Mouse (Mus musculus) limb, embryonic 15.5 days (tissue): Measurements from ENCODE around the gene Camk1d. TPM values are rescaled to one million over a fixed set of nuclear protein-coding genes. Genes with fewer than 3 reads are reported as not detected.
A peak's percentile ranks its signal among the peaks of the same experiment; 100 is the strongest.

Source experiments
- ATAC-seq: fragments of 200-750 bp; cut with Nextera tagmentation; 2 replicates; pipeline ENCODE4 v1.8.0; 2017; ENCODE audit warnings: low read depth, moderate TSS enrichment; ENCODE audit not compliant: insufficient number of reproducible peaks, low FRiP score, low TSS enrichment
- H3K27ac ChIP-seq: fragments of 300-500 bp; sonication (generic); 2 replicates; pipeline ENCODE4 v1.5.1; 2015; ENCODE audit warnings: moderate library complexity, mild to moderate bottlenecking, inconsistent platforms
- H3K27me3 ChIP-seq: fragments of 300-500 bp; sonication (generic); 2 replicates; pipeline ENCODE4 v1.6.1; 2015; ENCODE audit warnings: inconsistent platforms
- H3K36me3 ChIP-seq: fragments of 300-500 bp; sonication (generic); 2 replicates; pipeline ENCODE4 v1.6.1; 2015; ENCODE audit warnings: inconsistent platforms
- H3K4me1 ChIP-seq: fragments of 300-500 bp; sonication (generic); 2 replicates; pipeline ENCODE4 v1.6.1; 2015; ENCODE audit warnings: inconsistent platforms
- H3K4me2 ChIP-seq: fragments of 300-500 bp; sonication (generic); 2 replicates; pipeline ENCODE4 v1.6.1; 2015; ENCODE audit warnings: mild to moderate bottlenecking, inconsistent platforms
- H3K4me3 ChIP-seq: fragments of 300-500 bp; sonication (generic); 2 replicates; pipeline ENCODE4 v1.5.1; 2015; ENCODE audit warnings: mild to moderate bottlenecking, inconsistent platforms
- H3K9ac ChIP-seq: fragments of 300-500 bp; sonication (generic); 2 replicates; pipeline ENCODE4 v1.6.1; 2015; ENCODE audit warnings: inconsistent platforms
- H3K9me3 ChIP-seq: fragments of 300-500 bp; sonication (generic); 2 replicates; pipeline ENCODE4 v1.6.1; 2016; ENCODE audit warnings: inconsistent platforms
- WGBS: fragments of 180-500 bp; shearing (Covaris S2); methylation state at CpG from one replicate; pipeline ENCODE4 v1.1.7; 2015; 5-methylcytosine and 5-hydroxymethylcytosine counted together
- polyA plus RNA-seq: library from polyadenylated mRNA; unstranded; fragments of >200 nt; fragmentation: Nextera tagmentation; extraction: Ambion mirVana; gene quantifications from 2 replicates; pipeline ENCODE4 v1.2.1, GENCODE M21; 2015

Camk1d gene
- polyA plus RNA-seq, 1 experiment from 2014 or later, result 8.4 TPM

- H3K4me1 ChIP-seq, result peaks cover 18% of the 10 kb centered on the region
- H3K9ac ChIP-seq, result no peak overlapping the region
- no peaks in the 10 kb centered on the region for H3K9me3 ChIP-seq
- no peak for ATAC-seq
- peak overlapping the region; percentile 44 for H3K27ac ChIP-seq
- no peaks in the 10 kb centered on the region for H3K27me3 ChIP-seq
- no peak overlapping the region for H3K4me2 ChIP-seq
- H3K4me3 ChIP-seq, result no peak overlapping the region
- 41% methylated on average over 8 of the region's 8 CpGs for WGBS
- H3K36me3 ChIP-seq, result no peaks in the 10 kb centered on the region
Measured at GRCm38 (mm10) chr2:5676786-5677185, 37.5 kb downstream of the Camk1d start.

GRCm38 (mm10) chr2:5676143-5676483, 38.2 kb downstream of the Camk1d start:
- Histone ChIP-seq H3K4me3 (no peak overlapping the region), H3K36me3 (no peaks in the 10 kb centered on the region), H3K9ac (no peak overlapping the region), H3K27ac (0 out of 2 replicates have a peak overlapping the region, but pooled peaks have one; percentile 44), H3K4me1 (peaks cover 18% of the 10 kb centered on the region), H3K9me3 (no peaks in the 10 kb centered on the region), H3K4me2 (no peak overlapping the region), H3K27me3 (no peaks in the 10 kb centered on the region)
- ATAC-seq, result no peak
- 24% methylated on average over 9 of the region's 9 CpGs for WGBS

GRCm38 (mm10) chr2:5675431-5676142, 38.7 kb downstream of the Camk1d start:
- Histone ChIP-seq H3K27ac (no peak overlapping the region), H3K9ac (no peak overlapping the region)

GRCm38 (mm10) chr2:5674512-5674911, 39.8 kb downstream of the Camk1d start:
- no peak overlapping the region for H3K9ac ChIP-seq
- no peaks in the 10 kb centered on the region for H3K9me3 ChIP-seq
- H3K36me3 ChIP-seq, result no peaks in the 10 kb centered on the region
- H3K27ac ChIP-seq, result no peak overlapping the region
- peaks cover 18% of the 10 kb centered on the region for H3K4me1 ChIP-seq
- no peak for ATAC-seq
- WGBS, result 89% methylated on average over 9 of the region's 9 CpGs
- no peak overlapping the region for H3K4me3 ChIP-seq
- no peaks in the 10 kb centered on the region for H3K27me3 ChIP-seq
- H3K4me2 ChIP-seq, result no peak overlapping the region

More at GRCm38 (mm10) chr2:5675431-5676142, 38.7 kb downstream of the Camk1d start:
- H3K36me3 ChIP-seq, result no peaks in the 10 kb centered on the region
- WGBS, result 67% methylated on average over 12 of the region's 12 CpGs
- no peak for ATAC-seq
- H3K27me3 ChIP-seq, result no peaks in the 10 kb centered on the region
- H3K9me3 ChIP-seq, result no peaks in the 10 kb centered on the region
- no peak overlapping the region for H3K4me2 ChIP-seq
- peaks cover 18% of the 10 kb centered on the region for H3K4me1 ChIP-seq
- H3K4me3 ChIP-seq, result no peak overlapping the region

- H3K36me3 ChIP-seq, result no peaks in the 10 kb centered on the region
- no peak overlapping the region for H3K9ac ChIP-seq
- no peak overlapping the region for H3K4me2 ChIP-seq
- no peaks in the 10 kb centered on the region for H3K9me3 ChIP-seq
- no peak overlapping the region for H3K27ac ChIP-seq
- ATAC-seq, result no peak
- H3K27me3 ChIP-seq, result no peaks in the 10 kb centered on the region
- peaks cover 18% of the 10 kb centered on the region for H3K4me1 ChIP-seq
- 82% methylated on average over 6 of the region's 6 CpGs for WGBS
- no peak overlapping the region for H3K4me3 ChIP-seq
Measured at GRCm38 (mm10) chr2:5673816-5674215, 40.5 kb downstream of the Camk1d start.

- Histone ChIP-seq H3K4me3 (no peak overlapping the region), H3K27ac (no peak overlapping the region; the same call in 1 of the 2 replicates), H3K36me3 (no peaks in the 10 kb centered on the region), H3K4me2 (no peak overlapping the region), H3K4me1 (peaks cover 18% of the 10 kb centered on the region), H3K27me3 (no peaks in the 10 kb centered on the region), H3K9ac (no peak overlapping the region), H3K9me3 (no peaks in the 10 kb centered on the region)
- ATAC-seq, result no peak
- WGBS, result 54% methylated on average over 7 of the region's 7 CpGs
Measured at GRCm38 (mm10) chr2:5672906-5673589, 41.3 kb downstream of the Camk1d start.

- H3K4me2 ChIP-seq, result no peak overlapping the region
- peaks cover 4% of the 10 kb centered on the region; the same call in 1 of the 2 replicates for H3K4me1 ChIP-seq
- H3K36me3 ChIP-seq, result no peaks in the 10 kb centered on the region
- no peak overlapping the region for H3K9ac ChIP-seq
- no peaks in the 10 kb centered on the region for H3K9me3 ChIP-seq
- no peaks in the 10 kb centered on the region for H3K27me3 ChIP-seq
- no peak overlapping the region for H3K4me3 ChIP-seq
- H3K27ac ChIP-seq, result no peak overlapping the region
- 88% methylated on average over 10 of the region's 10 CpGs for WGBS
- ATAC-seq, result no peak
Measured at GRCm38 (mm10) chr2:5670146-5670545, 44.2 kb downstream of the Camk1d start.

- WGBS, result 82% methylated on average over 15 of the region's 15 CpGs
- ATAC-seq, result no peak
- Histone ChIP-seq H3K27ac (no peak overlapping the region), H3K4me1 (peaks cover 4% of the 10 kb centered on the region; the same call in 1 of the 2 replicates), H3K27me3 (no peaks in the 10 kb centered on the region), H3K9ac (no peak overlapping the region), H3K4me2 (no peak overlapping the region), H3K9me3 (no peaks in the 10 kb centered on the region), H3K36me3 (no peaks in the 10 kb centered on the region), H3K4me3 (no peak overlapping the region)
Measured at GRCm38 (mm10) chr2:5669498-5670040, 44.7 kb downstream of the Camk1d start.

GRCm38 (mm10) chr2:5668940-5669339, 45.4 kb downstream of the Camk1d start:
- H3K27me3 ChIP-seq, result no peaks in the 10 kb centered on the region
- H3K9ac ChIP-seq, result no peak overlapping the region
- no peak overlapping the region for H3K4me2 ChIP-seq
- whole genome bisulfite sequencing, result 88% methylated on average over 4 of the region's 4 CpGs
- H3K36me3 ChIP-seq, result no peaks in the 10 kb centered on the region
- no peak overlapping the region for H3K4me3 ChIP-seq
- H3K27ac ChIP-seq, result no peak overlapping the region
- peaks cover 4% of the 10 kb centered on the region; the same call in 1 of the 2 replicates for H3K4me1 ChIP-seq
- no peak for ATAC-seq
- no peaks in the 10 kb centered on the region for H3K9me3 ChIP-seq

- H3K27ac ChIP-seq, result no peak overlapping the region
Measured at GRCm38 (mm10) chr2:5663499-5663898, 50.8 kb downstream of the Camk1d start.

GRCm38 (mm10) chr2:5661946-5662345, 52.4 kb downstream of the Camk1d start:
- Histone ChIP-seq H3K9me3 (no peaks in the 10 kb centered on the region), H3K36me3 (no peaks in the 10 kb centered on the region), H3K4me2 (no peak overlapping the region), H3K9ac (no peak overlapping the region), H3K27me3 (no peaks in the 10 kb centered on the region), H3K4me1 (no peaks in the 10 kb centered on the region), H3K4me3 (no peak overlapping the region), H3K27ac (no peak overlapping the region)
- 66% methylated on average over 5 of the region's 5 CpGs for WGBS
- ATAC-seq, result no peak

More at GRCm38 (mm10) chr2:5663499-5663898, 50.8 kb downstream of the Camk1d start:
- H3K9ac ChIP-seq, result no peak overlapping the region
- H3K36me3 ChIP-seq, result no peaks in the 10 kb centered on the region
- no peak overlapping the region for H3K4me3 ChIP-seq
- H3K9me3 ChIP-seq, result no peaks in the 10 kb centered on the region
- H3K4me2 ChIP-seq, result no peak overlapping the region
- no peaks in the 10 kb centered on the region for H3K27me3 ChIP-seq
- H3K4me1 ChIP-seq, result no peaks in the 10 kb centered on the region
- WGBS, result 88% methylated on average over 9 of the region's 9 CpGs
- ATAC-seq, result no peak

GRCm38 (mm10) chr2:5658000-5658399, 56.3 kb downstream of the Camk1d start:
- no peak overlapping the region for H3K27ac ChIP-seq
- ATAC-seq, result no peak
- H3K9ac ChIP-seq, result no peak overlapping the region
- H3K4me2 ChIP-seq, result no peak overlapping the region
- no peak overlapping the region for H3K4me3 ChIP-seq
- no peaks in the 10 kb centered on the region for H3K4me1 ChIP-seq
- WGBS, result 79% methylated on average over 3 of the region's 3 CpGs
- no peaks in the 10 kb centered on the region for H3K36me3 ChIP-seq
- H3K9me3 ChIP-seq, result no peaks in the 10 kb centered on the region
- no peaks in the 10 kb centered on the region for H3K27me3 ChIP-seq
